Mouse (Mus musculus): ENCODE measurements around the gene Scaf1. TPM values are rescaled to one million over a fixed set of nuclear protein-coding genes. Genes with fewer than 3 reads are reported as not detected.

The Scaf1 gene
- total and polyA plus RNA-seq, 3 experiments: 17.7 to 81.5 (median 34.4) TPM

DNA sequence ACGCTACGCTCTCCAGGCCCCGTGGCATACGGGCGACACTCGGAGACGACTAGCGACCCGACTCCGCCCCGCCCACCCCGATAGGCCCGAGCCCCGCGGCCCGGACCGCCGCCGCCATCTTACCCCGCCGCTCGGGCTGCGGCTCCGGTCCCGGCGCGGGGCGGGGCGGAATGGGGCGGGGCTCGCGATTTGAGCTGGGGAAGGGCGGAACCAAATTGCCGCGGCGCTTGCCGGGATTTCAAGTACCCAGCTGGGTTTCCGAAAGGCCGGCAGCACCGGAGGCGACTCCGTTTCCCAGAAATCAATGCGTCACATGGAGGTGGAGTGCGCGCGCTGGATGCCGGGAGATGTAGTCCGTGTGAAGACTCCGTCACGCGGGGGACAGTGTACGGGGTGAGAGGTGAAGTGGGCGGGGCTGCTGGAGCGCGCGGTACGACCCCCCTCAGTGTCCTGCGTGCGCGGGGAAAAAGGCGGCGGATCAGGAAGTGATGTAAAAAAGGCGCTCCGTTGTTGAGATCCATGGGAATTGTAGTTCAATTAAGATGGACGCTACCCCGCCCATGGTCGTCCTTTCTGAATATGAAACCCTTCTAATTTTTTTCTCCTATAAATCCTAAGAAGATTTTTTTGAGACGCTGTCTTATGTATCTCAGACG lies at the start of gene Scaf1 (continued):
- TF ChIP-seq MAX (IDR thresholded peaks at IDR 0.05; ENCODE audit: low read length) (peak; percentile 71), ZKSCAN1 (IDR thresholded peaks at IDR 0.05; ENCODE audit: low read depth, low read length) (no peak), POLR2A (IDR thresholded peaks at IDR 0.05; ENCODE audit: control insufficient read depth in 1 of 2, insufficient read depth in 1 of 2, low read depth in 1 of 2, low read length in 2 of 2, poor library complexity in 1 of 2) (no peak), POLR2AphosphoS5 (IDR thresholded peaks at IDR 0.05; ENCODE audit: borderline replicate concordance, low read depth, low read length) (no peak)

DNA sequence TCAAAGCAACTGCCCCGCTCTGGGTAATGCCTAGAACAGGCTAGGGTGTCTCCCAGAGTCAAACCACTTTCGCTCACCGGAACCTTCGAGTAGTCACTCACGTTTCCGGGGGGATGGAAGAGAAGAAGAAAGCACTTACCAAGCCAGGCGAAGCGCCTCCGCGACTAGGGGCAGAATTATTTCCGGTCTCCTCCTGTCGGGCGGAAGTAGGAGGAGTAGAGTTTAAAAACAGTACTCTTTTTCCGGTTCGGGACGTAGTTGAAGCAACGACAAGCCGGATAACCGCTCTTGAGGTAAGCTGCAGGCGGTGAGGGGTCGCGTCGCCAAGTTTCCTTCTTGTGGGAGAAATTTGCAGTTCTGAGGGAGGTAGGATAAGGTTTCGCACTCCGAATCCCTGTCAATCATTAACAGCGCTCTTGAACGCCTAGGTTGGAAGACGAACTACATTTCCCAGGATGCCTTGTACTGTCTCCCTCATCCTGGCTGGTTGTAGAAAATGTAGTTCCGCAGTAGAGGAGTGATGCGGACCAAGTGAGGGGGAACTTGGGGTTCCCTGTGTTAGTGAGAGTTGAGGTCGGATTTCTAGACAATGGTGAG lies 46.2 kb upstream of the Scaf1 start, which contains the start of the genes Nosip and Prrg2:
Nosip (plus strand) TSS at position 191 of the 597 bp plus-strand sequence.
Prrg2 (minus strand) TSS at position 439 of the 597 bp plus-strand sequence.
- DNase-seq (ENCODE audit: low read depth, low spot score): peak; percentile 100
- Histone ChIP-seq H3K36me3 (ENCODE audit: control insufficient read depth in 1 of 2, insufficient read depth in 2 of 2, low read length in 2 of 2) (peaks cover 0 to 17% of the 10 kb centered on the region in 2 experiments; a peak in 2 of 4 replicates), H3K79me2 (ENCODE audit: control insufficient read depth, insufficient read depth, low read length, poor library complexity) (peaks cover 31% of the 10 kb centered on the region), H3K4me3 (ENCODE audit: control insufficient read depth in 1 of 2, insufficient read depth in 1 of 2, low read depth in 2 of 2, low read length in 2 of 2) (peak within 1 kb of the TSS; percentile 73 to 79), H3K27ac (ENCODE audit: control insufficient read depth, low read depth, low read length) (peak within 1 kb of the TSS; percentile 87), H3K9me3 (replicated peaks; ENCODE audit: insufficient read depth, low read length) (no peaks in the 10 kb centered on the region), H3K27me3 (ENCODE audit: control insufficient read depth in 1 of 2, insufficient read depth in 2 of 2, low read length in 2 of 2) (no peaks in the 10 kb centered on the region), H3K9ac (ENCODE audit: control insufficient read depth, low read depth, low read length, poor library complexity, severe bottlenecking) (peak within 1 kb of the TSS; percentile 76), H3K4me1 (ENCODE audit: control insufficient read depth in 1 of 2, insufficient read depth in 2 of 2, low read length in 2 of 2) (peaks cover 2 to 16% of the 10 kb centered on the region in 2 experiments; a peak in 3 of 4 replicates)
- TF ChIP-seq USF1 (IDR thresholded peaks at IDR 0.05; ENCODE audit: low read depth, low read length) (peak; percentile 39; the same call in 1 of the 2 replicates), ZC3H11A (IDR thresholded peaks at IDR 0.05; ENCODE audit: low read depth, low read length) (no peak), MAX (IDR thresholded peaks at IDR 0.05; ENCODE audit: low read length) (peak; percentile 69), RCOR1 (IDR thresholded peaks at IDR 0.05; ENCODE audit: low read depth, low read length) (peak; percentile 72), TAL1 (IDR thresholded peaks at IDR 0.05; ENCODE audit: low read length) (no peak), JUND (IDR thresholded peaks at IDR 0.05; ENCODE audit: low read depth, low read length) (no peak), ZKSCAN1 (IDR thresholded peaks at IDR 0.05; ENCODE audit: low read depth, low read length) (no peak), SIN3A (IDR thresholded peaks at IDR 0.05; ENCODE audit: low read length) (peak; percentile 97), CHD2 (IDR thresholded peaks at IDR 0.05; ENCODE audit: low read length) (peak; percentile 50; the same call in 1 of the 2 replicates), POLR2A (IDR thresholded peaks at IDR 0.05; ENCODE audit: control insufficient read depth in 1 of 2, insufficient read depth in 1 of 2, low read depth in 1 of 2, low read length in 2 of 2, poor library complexity in 1 of 2) (peak; percentile 58 to 96; a peak in 3 of 4 replicates), POLR2AphosphoS5 (IDR thresholded peaks at IDR 0.05; ENCODE audit: borderline replicate concordance, low read depth, low read length) (no peak), KAT2A (conservative IDR thresholded peaks at IDR 0.05; ENCODE audit: low read depth, low read length) (peak; percentile 81), UBTF (IDR thresholded peaks at IDR 0.05; ENCODE audit: borderline replicate concordance, insufficient read depth, low read depth, low read length) (no peak), BHLHE40 (IDR thresholded peaks at IDR 0.05; ENCODE audit: borderline replicate concordance, low read depth, low read length) (no peak), USF2 (IDR thresholded peaks at IDR 0.05; ENCODE audit: borderline replicate concordance in 1 of 2, insufficient read depth in 1 of 2, low read depth in 1 of 2, low read length in 2 of 2) (no peak), ZMIZ1 (IDR thresholded peaks at IDR 0.05; ENCODE audit: low read depth, low read length) (peak; percentile 84), TCF12 (IDR thresholded peaks at IDR 0.05; ENCODE audit: low read depth, low read length) (peak; percentile 81), NRF1 (IDR thresholded peaks at IDR 0.05; ENCODE audit: insufficient read depth, low read depth, low read length, poor library complexity, severe bottlenecking) (0 out of 2 replicates have a peak, but pooled peaks have one; percentile 18), ELF1 (IDR thresholded peaks at IDR 0.05; ENCODE audit: low read depth, low read length) (peak; percentile 94), RAD21 (IDR thresholded peaks at IDR 0.05; ENCODE audit: low read depth, low read length) (no peak), MYC (IDR thresholded peaks at IDR 0.05; ENCODE audit: low read depth, low read length) (peak; percentile 85), E2F4 (IDR thresholded peaks at IDR 0.05; ENCODE audit: borderline replicate concordance, low read depth, low read length) (no peak; the same call in 1 of the 2 replicates), TBP (IDR thresholded peaks at IDR 0.05; ENCODE audit: low read depth, low read length) (peak; percentile 87), MYB (IDR thresholded peaks at IDR 0.05; ENCODE audit: low read depth, low read length) (peak; percentile 58), NELFE (IDR thresholded peaks at IDR 0.05; ENCODE audit: low read depth, low read length) (peak; percentile 86), ZNF384 (IDR thresholded peaks at IDR 0.05; ENCODE audit: low read depth, low read length) (peak; percentile 71), GABPA (IDR thresholded peaks at IDR 0.05; ENCODE audit: low read depth, low read length) (no peak), CTCF (IDR thresholded peaks at IDR 0.05 in 2 of 3, conservative IDR thresholded peaks at IDR 0.05 in 1 of 3; ENCODE audit: control insufficient read depth in 1 of 3, insufficient read depth in 1 of 3, low read depth in 2 of 3, low read length in 3 of 3, poor library complexity in 1 of 3, severe bottlenecking in 1 of 3) (no peak), SMC3 (IDR thresholded peaks at IDR 0.05; ENCODE audit: low read depth, low read length) (peak; percentile 20; the same call in 1 of the 2 replicates), MEF2A (IDR thresholded peaks at IDR 0.05; ENCODE audit: extremely low read depth, insufficient replicate concordance, low read depth, low read length, poor library complexity, severe bottlenecking) (no peak), MAFK (IDR thresholded peaks at IDR 0.05; ENCODE audit: borderline replicate concordance, low read depth, low read length) (no peak)

Data from MEL (cell line).